Mouse (Mus musculus) kidney, adult 2 months (tissue): ENCODE results near the gene Vps33b.

Experiments
- CTCF ChIP-seq: fragments of 200-500 bp; conservative IDR thresholded peaks from 2 replicates; pipeline ENCODE4 v1.5.1; 2011; ENCODE audit warnings: low read depth, mild to moderate bottlenecking, control low read depth, low read length, moderate library complexity, mixed read lengths; ENCODE audit not compliant: insufficient read depth, insufficient read length
- POLR2A ChIP-seq: fragments of 200-500 bp; IDR thresholded peaks from one replicate; pipeline ENCODE4 v1.6.1; 2011; ENCODE audit warnings: low read depth, low read length, control low read depth

- no peak for TF ChIP-seq POLR2A
- TF ChIP-seq CTCF, result no peak
Measured at GRCm38 (mm10) chr7:80252437-80252836, 17.0 kb upstream of the Vps33b start.
